Mouse (Mus musculus): ENCODE measurements around the gene Rnf41. TPM values are rescaled to one million over a fixed set of nuclear protein-coding genes. Genes with fewer than 3 reads are reported as not detected.
A peak's percentile ranks its signal among the peaks of the same experiment; 100 is the strongest.

Gene Rnf41
- total and polyA plus RNA-seq, 3 experiments: 27.4 to 28.1 TPM; not detected in 1

GRCm38 (mm10) chr10:128370601-128371000, 40.9 kb upstream of the Rnf41 start:
- DNase-seq (ENCODE audit: low read depth, low spot score): no peak
- Histone ChIP-seq H3K9me3 (replicated peaks; ENCODE audit: insufficient read depth, low read length) (no peaks in the 10 kb centered on the region), H3K27me3 (ENCODE audit: control insufficient read depth in 1 of 2, insufficient read depth in 2 of 2, low read length in 2 of 2) (no peaks in the 10 kb centered on the region), H3K4me3 (ENCODE audit: control insufficient read depth in 1 of 2, insufficient read depth in 1 of 2, low read depth in 2 of 2, low read length in 2 of 2) (no peak overlapping the region), H3K79me2 (ENCODE audit: control insufficient read depth, insufficient read depth, low read length, poor library complexity) (peaks cover 2% of the 10 kb centered on the region; the same call in 1 of the 2 replicates), H3K9ac (ENCODE audit: control insufficient read depth, low read depth, low read length, poor library complexity, severe bottlenecking) (no peak overlapping the region), H3K36me3 (ENCODE audit: control insufficient read depth in 1 of 2, insufficient read depth in 2 of 2, low read length in 2 of 2) (peaks cover 0 to 13% of the 10 kb centered on the region in 2 experiments; a peak in 2 of 4 replicates), H3K27ac (ENCODE audit: control insufficient read depth, low read depth, low read length) (no peak overlapping the region), H3K4me1 (ENCODE audit: control insufficient read depth in 1 of 2, insufficient read depth in 2 of 2, low read length in 2 of 2) (peaks cover 11 to 18% of the 10 kb centered on the region in 2 experiments)
- TF ChIP-seq CHD2 (IDR thresholded peaks at IDR 0.05; ENCODE audit: low read length) (no peak), EP300 (IDR thresholded peaks at IDR 0.05; ENCODE audit: low read depth in 1 of 2, low read length in 2 of 2) (no peak), MYC (IDR thresholded peaks at IDR 0.05; ENCODE audit: low read depth, low read length) (no peak), MAFK (IDR thresholded peaks at IDR 0.05; ENCODE audit: borderline replicate concordance, low read depth, low read length) (no peak)

DNA sequence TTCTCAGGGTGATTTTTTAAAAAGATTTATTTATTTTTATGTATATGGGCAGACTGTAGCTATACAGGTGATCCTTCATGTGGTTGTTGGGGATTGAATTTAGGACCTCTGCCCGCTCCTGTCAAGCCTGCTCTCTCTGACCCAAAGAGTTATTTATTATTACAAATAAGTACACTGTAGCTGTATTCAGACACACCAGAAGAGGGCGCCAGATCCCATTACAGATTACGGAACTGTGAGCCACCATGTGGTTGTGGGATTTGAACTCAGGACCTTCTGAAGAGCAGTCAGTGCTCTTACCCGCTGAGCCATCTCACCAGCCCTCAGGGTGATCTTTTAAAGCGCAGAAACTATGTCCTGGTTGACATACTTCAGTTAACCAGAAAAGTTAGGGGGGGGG, 39.3 kb upstream of the Rnf41 start:
- Histone ChIP-seq H3K27ac (ENCODE audit: control insufficient read depth, low read depth, low read length) (no peak overlapping the region), H3K9ac (ENCODE audit: control insufficient read depth, low read depth, low read length, poor library complexity, severe bottlenecking) (no peak overlapping the region), H3K4me1 (ENCODE audit: control insufficient read depth in 1 of 2, insufficient read depth in 2 of 2, low read length in 2 of 2) (peaks cover 4 to 17% of the 10 kb centered on the region in 2 experiments)

GRCm38 (mm10) chr10:128372989-128373748, 38.3 kb upstream of the Rnf41 start:
- H3K79me2 ChIP-seq (ENCODE audit: control insufficient read depth, insufficient read depth, low read length, poor library complexity): peaks cover 16% of the 10 kb centered on the region
- peak overlapping the region; percentile 59 for H3K27ac ChIP-seq (ENCODE audit: control insufficient read depth, low read depth, low read length)
- H3K36me3 ChIP-seq (ENCODE audit: control insufficient read depth in 1 of 2, insufficient read depth in 2 of 2, low read length in 2 of 2): peaks cover 0 to 10% of the 10 kb centered on the region in 2 experiments; a peak in 2 of 4 replicates
- no peaks in the 10 kb centered on the region for H3K27me3 ChIP-seq (ENCODE audit: control insufficient read depth in 1 of 2, insufficient read depth in 2 of 2, low read length in 2 of 2)
- peaks cover 4 to 17% of the 10 kb centered on the region in 2 experiments for H3K4me1 ChIP-seq (ENCODE audit: control insufficient read depth in 1 of 2, insufficient read depth in 2 of 2, low read length in 2 of 2)
- peak; percentile 88 for DNase-seq (ENCODE audit: low read depth, low spot score)
- peak overlapping the region in 1 of 2 experiments; percentile 15; a peak in 1 of 4 replicates for H3K4me3 ChIP-seq (ENCODE audit: control insufficient read depth in 1 of 2, insufficient read depth in 1 of 2, low read depth in 2 of 2, low read length in 2 of 2)
- peak overlapping the region; percentile 1; the same call in 1 of the 2 replicates for H3K9ac ChIP-seq (ENCODE audit: control insufficient read depth, low read depth, low read length, poor library complexity, severe bottlenecking)
- H3K9me3 ChIP-seq (replicated peaks; ENCODE audit: insufficient read depth, low read length): no peaks in the 10 kb centered on the region
- TF ChIP-seq UBTF (IDR thresholded peaks at IDR 0.05; ENCODE audit: borderline replicate concordance, insufficient read depth, low read depth, low read length): no peak
- no peak for TF ChIP-seq POLR2AphosphoS2 (IDR thresholded peaks at IDR 0.05; ENCODE audit: low read length)
- TF ChIP-seq MAZ (IDR thresholded peaks at IDR 0.05; ENCODE audit: low read depth, low read length): peak; percentile 73; the same call in 1 of the 2 replicates
- TF ChIP-seq POLR2A (IDR thresholded peaks at IDR 0.05; ENCODE audit: control insufficient read depth in 1 of 2, insufficient read depth in 1 of 2, low read depth in 1 of 2, low read length in 2 of 2, poor library complexity in 1 of 2): peak in 1 of 2 experiments; percentile 41; a peak in 1 of 4 replicates
- TF ChIP-seq ZNF384 (IDR thresholded peaks at IDR 0.05; ENCODE audit: low read depth, low read length): no peak
- 0 out of 4 replicates have a peak, but pooled peaks of 1 of the 2 experiments have one; percentile 28 for TF ChIP-seq USF2 (IDR thresholded peaks at IDR 0.05; ENCODE audit: borderline replicate concordance in 1 of 2, insufficient read depth in 1 of 2, low read depth in 1 of 2, low read length in 2 of 2)
- TF ChIP-seq MAX (IDR thresholded peaks at IDR 0.05; ENCODE audit: low read length): peak; percentile 66; the same call in 1 of the 2 replicates
- no peak for TF ChIP-seq MAFK (IDR thresholded peaks at IDR 0.05; ENCODE audit: borderline replicate concordance, low read depth, low read length)
- peak; percentile 56; the same call in 1 of the 2 replicates for TF ChIP-seq SIN3A (IDR thresholded peaks at IDR 0.05; ENCODE audit: low read length)
- TF ChIP-seq MYB (IDR thresholded peaks at IDR 0.05; ENCODE audit: low read depth, low read length): no peak
- TF ChIP-seq GATA1 (IDR thresholded peaks at IDR 0.05; ENCODE audit: low read depth, low read length): 0 out of 2 replicates have a peak, but pooled peaks have one; percentile 17
- peak; percentile 37; the same call in 1 of the 2 replicates for TF ChIP-seq HCFC1 (IDR thresholded peaks at IDR 0.05; ENCODE audit: low read depth, low read length)
- TF ChIP-seq MYC (IDR thresholded peaks at IDR 0.05; ENCODE audit: low read depth, low read length): peak; percentile 86; the same call in 1 of the 2 replicates
- TF ChIP-seq MXI1 (IDR thresholded peaks at IDR 0.05; ENCODE audit: low read depth, low read length): peak; percentile 50; the same call in 1 of the 2 replicates
- TF ChIP-seq MEF2A (IDR thresholded peaks at IDR 0.05; ENCODE audit: extremely low read depth, insufficient replicate concordance, low read depth, low read length, poor library complexity, severe bottlenecking): peak; percentile 77; the same call in 1 of the 2 replicates
- no peak for TF ChIP-seq KAT2A (conservative IDR thresholded peaks at IDR 0.05; ENCODE audit: low read depth, low read length)
- TF ChIP-seq JUND (IDR thresholded peaks at IDR 0.05; ENCODE audit: low read depth, low read length): no peak
- TF ChIP-seq BHLHE40 (IDR thresholded peaks at IDR 0.05; ENCODE audit: borderline replicate concordance, low read depth, low read length): peak; percentile 77

More for the DNA sequence above, 39.3 kb upstream of the Rnf41 start:
- peaks cover 0 to 10% of the 10 kb centered on the region in 2 experiments; a peak in 2 of 4 replicates for H3K36me3 ChIP-seq (ENCODE audit: control insufficient read depth in 1 of 2, insufficient read depth in 2 of 2, low read length in 2 of 2)
- no peaks in the 10 kb centered on the region for H3K27me3 ChIP-seq (ENCODE audit: control insufficient read depth in 1 of 2, insufficient read depth in 2 of 2, low read length in 2 of 2)
- TF ChIP-seq MAX (IDR thresholded peaks at IDR 0.05; ENCODE audit: low read length) (no peak), CTCF (IDR thresholded peaks at IDR 0.05 in 2 of 3, conservative IDR thresholded peaks at IDR 0.05 in 1 of 3; ENCODE audit: control insufficient read depth in 1 of 3, insufficient read depth in 1 of 3, low read depth in 2 of 3, low read length in 3 of 3, poor library complexity in 1 of 3, severe bottlenecking in 1 of 3) (peak; percentile 25 to 42 (median 26); a peak in 4 of 6 replicates), ZMIZ1 (IDR thresholded peaks at IDR 0.05; ENCODE audit: low read depth, low read length) (no peak), TBP (IDR thresholded peaks at IDR 0.05; ENCODE audit: low read depth, low read length) (peak; percentile 53; the same call in 1 of the 2 replicates)
- H3K9me3 ChIP-seq (replicated peaks; ENCODE audit: insufficient read depth, low read length): no peaks in the 10 kb centered on the region
- H3K79me2 ChIP-seq (ENCODE audit: control insufficient read depth, insufficient read depth, low read length, poor library complexity): peaks cover 6% of the 10 kb centered on the region
- H3K4me3 ChIP-seq (ENCODE audit: control insufficient read depth in 1 of 2, insufficient read depth in 1 of 2, low read depth in 2 of 2, low read length in 2 of 2): no peak overlapping the region
- no peak for DNase-seq (ENCODE audit: low read depth, low spot score)

Measured in MEL (cell line).